Mouse (Mus musculus) lung, adult 2 months (tissue): ENCODE measurements around the gene Glis2. TPM values are rescaled to one million over a fixed set of nuclear protein-coding genes. Genes with fewer than 3 reads are reported as not detected.

Experiments
- DNase-seq: peaks from one replicate; pipeline ENCODE4 v3.0.0; 2022
- H3K4me1 ChIP-seq: fragments of 200-500 bp; 2 replicates; pipeline ENCODE4 v1.6.1; 2011; ENCODE audit warnings: low read length; ENCODE audit not compliant: control insufficient read depth, insufficient read depth
- H3K4me3 ChIP-seq: fragments of 200-500 bp; replicated peaks from 2 replicates; pipeline ENCODE3; 2011; ENCODE audit warnings: low read depth, mild to moderate bottlenecking, control low read depth, low read length; ENCODE audit errors: extremely low read depth
- CTCF ChIP-seq: fragments of 200-500 bp; IDR thresholded peaks from 2 replicates; pipeline ENCODE4 v1.5.1; 2011; ENCODE audit warnings: mild to moderate bottlenecking, low read length, control low read depth; ENCODE audit not compliant: insufficient read depth
- POLR2A ChIP-seq: fragments of 200-500 bp; IDR thresholded peaks from 2 replicates; pipeline ENCODE4 v1.6.1; 2011; ENCODE audit warnings: low read depth, mild to moderate bottlenecking, control low read depth, low read length, borderline replicate concordance; ENCODE audit errors: extremely low read depth
- WGBS: fragments of 180-500 bp; shearing (Covaris S2); methylation state at CpG from one replicate; pipeline ENCODE4 v1.1.7; 2018; 5-methylcytosine and 5-hydroxymethylcytosine counted together
- polyA plus RNA-seq: library from polyadenylated mRNA; depleted of rRNA; stranded (reverse); fragments of >200 nt; gene quantifications from 2 replicates; pipeline ENCODE4 v1.2.3, GENCODE M21; 2012

The Glis2 gene
- polyA plus RNA-seq, 1 experiment = 76.4 TPM

- H3K4me3 ChIP-seq = no peak overlapping the region
- H3K4me1 ChIP-seq = no peaks in the 10 kb centered on the region
- TF ChIP-seq CTCF (no peak), POLR2A (no peak)
- WGBS = 90% methylated on average over 3 of the region's 3 CpGs
- no peak for DNase-seq
Observed at GRCm38 (mm10) chr16:4633661-4634060, 39.1 kb downstream of the Glis2 start.

- WGBS = 87% methylated on average over 9 of the region's 9 CpGs
- TF ChIP-seq CTCF (no peak), POLR2A (no peak)
Observed at GRCm38 (mm10) chr16:4634681-4635080, 40.2 kb downstream of the Glis2 start.

GRCm38 (mm10) chr16:4635760-4636159 lies 41.2 kb downstream of the Glis2 start:
- Histone ChIP-seq H3K4me1 (peaks cover 3% of the 10 kb centered on the region; the same call in 1 of the 2 replicates), H3K4me3 (no peak overlapping the region)
- no peak for DNase-seq
- TF ChIP-seq CTCF = no peak
- no peak for TF ChIP-seq POLR2A
- 66% methylated on average over 4 of the region's 4 CpGs for WGBS

More at GRCm38 (mm10) chr16:4634681-4635080, 40.2 kb downstream of the Glis2 start:
- DNase-seq = no peak
- H3K4me1 ChIP-seq = no peaks in the 10 kb centered on the region
- H3K4me3 ChIP-seq = no peak overlapping the region

GRCm38 (mm10) chr16:4638891-4639390 lies 44.4 kb downstream of the Glis2 start:
- DNase-seq = no peak
- Histone ChIP-seq H3K4me3 (no peak overlapping the region), H3K4me1 (peaks cover 31% of the 10 kb centered on the region)
- 83% methylated on average over 3 of the region's 3 CpGs for WGBS
- TF ChIP-seq CTCF = no peak
- no peak for TF ChIP-seq POLR2A

GRCm38 (mm10) chr16:4639831-4640237 lies 45.3 kb downstream of the Glis2 start, which contains the start of the genes Vasn and Dnaja3:
Gene Vasn (plus strand): TSS chr16:4639941.
Gene Dnaja3 (plus strand): TSS chr16:4639989.
- WGBS = 6% methylated on average over 22 of the region's 22 CpGs
- TF ChIP-seq POLR2A = peak; percentile 91; the same call in 1 of the 2 replicates
- TF ChIP-seq CTCF = no peak
- DNase-seq = peak; percentile 91
- Histone ChIP-seq H3K4me3 (peak within 1 kb of the TSS; percentile 91), H3K4me1 (peaks cover 38% of the 10 kb centered on the region)

GRCm38 (mm10) chr16:4640267-4641005 lies 45.9 kb downstream of the Glis2 start:
- peak; percentile 51 for DNase-seq

GRCm38 (mm10) chr16:4641119-4641838 lies 46.8 kb downstream of the Glis2 start:
- WGBS = 16% methylated on average over 3 of the region's 3 CpGs
- Histone ChIP-seq H3K4me1 (peaks cover 38% of the 10 kb centered on the region), H3K4me3 (peak overlapping the region; percentile 47)
- peak; percentile 52 for DNase-seq
- TF ChIP-seq CTCF (no peak), POLR2A (no peak)

More at GRCm38 (mm10) chr16:4640267-4641005, 45.9 kb downstream of the Glis2 start:
- peaks cover 38% of the 10 kb centered on the region for H3K4me1 ChIP-seq
- WGBS = 10% methylated on average over 17 of the region's 17 CpGs
- TF ChIP-seq CTCF = no peak
- TF ChIP-seq POLR2A = 0 out of 2 replicates have a peak, but pooled peaks have one; percentile 11
- peak overlapping the region; percentile 91 for H3K4me3 ChIP-seq

- DNase-seq = peak; percentile 72
- H3K4me1 ChIP-seq = peaks cover 44% of the 10 kb centered on the region
- H3K4me3 ChIP-seq = no peak overlapping the region
- TF ChIP-seq POLR2A (peak; percentile 47; the same call in 1 of the 2 replicates), CTCF (no peak)
- WGBS = 43% methylated on average over 13 of the region's 13 CpGs
Observed at GRCm38 (mm10) chr16:4642190-4642589, 47.7 kb downstream of the Glis2 start.

- Histone ChIP-seq H3K4me1 (peaks cover 47% of the 10 kb centered on the region), H3K4me3 (no peak overlapping the region)
- TF ChIP-seq CTCF = no peak
- TF ChIP-seq POLR2A = no peak
- no peak for DNase-seq
- WGBS = 45% methylated on average over 6 of the region's 6 CpGs
Observed at GRCm38 (mm10) chr16:4642937-4643336, 48.4 kb downstream of the Glis2 start.
